Mouse (Mus musculus) lung, postnatal 4 days (tissue): ENCODE data around the gene Tti1.

ENCODE experiments used
- DNase-seq, 2 experiments: peaks; one replicate each; pipeline ENCODE4 v3.0.0; 2021

Gene Tti1

DNA sequence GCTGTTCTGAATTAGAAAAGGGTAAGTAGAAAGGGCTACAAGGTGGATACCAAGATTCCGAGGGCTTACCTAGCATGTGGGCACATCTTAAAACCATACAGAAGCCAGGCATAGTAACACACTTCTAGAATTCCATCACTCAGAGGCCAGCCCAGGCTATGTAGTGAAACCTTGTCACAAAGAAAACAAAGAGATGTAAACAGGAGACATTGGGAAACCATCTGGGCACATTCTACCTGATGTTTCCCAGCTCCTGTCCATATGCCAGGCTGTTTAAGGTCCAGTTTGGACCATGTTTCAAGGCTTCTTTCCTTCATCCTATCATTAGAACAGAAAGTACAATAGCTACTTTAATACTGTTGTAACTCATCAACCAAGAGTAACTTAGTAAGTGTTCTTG is 9.3 kb upstream of the Tti1 start:
- no peak for DNase-seq

DNA sequence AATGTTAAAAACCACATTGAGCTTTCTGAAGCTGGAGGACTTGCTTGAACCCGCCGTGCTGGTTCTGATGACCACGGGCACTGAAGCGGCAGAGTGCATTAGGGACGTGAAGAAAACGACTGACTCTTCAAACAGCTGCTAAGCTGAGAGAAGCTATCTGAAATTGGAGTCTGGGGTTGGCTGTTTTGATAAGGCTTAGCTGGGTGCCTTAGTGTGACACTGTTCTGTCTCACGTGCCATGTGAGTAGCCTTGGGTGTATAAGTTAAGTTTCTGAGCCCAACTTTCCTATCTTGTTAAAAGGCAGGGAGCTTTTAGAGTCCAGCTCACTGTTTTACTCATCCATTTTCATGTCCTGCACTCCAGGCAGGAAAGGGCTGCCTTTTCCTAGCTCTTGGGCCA is 8.7 kb upstream of the Tti1 start:
- DNase-seq = no peak

DNA sequence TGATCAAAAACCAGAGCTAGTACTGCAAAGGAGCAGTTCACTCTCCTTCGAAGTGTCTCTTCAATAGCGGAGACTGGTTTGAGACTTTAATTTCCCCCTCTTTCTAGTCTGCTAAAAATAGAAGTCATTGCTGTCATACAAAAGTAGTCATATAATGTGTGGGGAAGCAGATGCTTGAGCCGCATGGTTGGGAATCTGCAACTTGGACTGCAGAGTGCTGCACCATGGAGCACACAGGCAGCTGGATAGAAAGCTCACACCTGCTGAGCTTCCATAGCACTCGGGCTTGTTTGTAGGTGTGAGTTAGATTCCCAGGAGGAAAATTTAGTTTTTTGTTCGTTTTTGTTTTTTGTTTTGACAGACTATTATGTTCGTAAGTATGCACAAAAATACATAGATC is 8.2 kb upstream of the Tti1 start:
- DNase-seq = no peak

DNA sequence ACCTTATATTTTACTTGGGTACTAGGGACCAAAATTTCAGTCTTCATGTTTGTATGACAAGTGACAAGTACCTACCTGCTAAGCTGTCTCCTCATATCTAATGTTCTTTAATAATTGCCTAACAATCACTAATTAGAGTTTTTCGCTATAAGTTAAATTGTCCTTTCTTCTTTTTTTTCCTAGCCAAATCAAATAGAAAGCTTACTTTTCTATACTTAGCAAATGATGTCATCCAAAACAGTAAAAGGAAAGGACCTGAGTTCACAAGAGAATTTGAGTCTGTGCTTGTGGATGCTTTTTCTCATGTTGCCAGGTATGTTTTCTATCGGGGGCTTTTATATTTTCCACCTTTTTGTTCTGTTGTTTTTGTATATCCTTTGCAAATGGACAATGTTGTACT is 7.6 kb upstream of the Tti1 start:
- no peak for DNase-seq

DNA sequence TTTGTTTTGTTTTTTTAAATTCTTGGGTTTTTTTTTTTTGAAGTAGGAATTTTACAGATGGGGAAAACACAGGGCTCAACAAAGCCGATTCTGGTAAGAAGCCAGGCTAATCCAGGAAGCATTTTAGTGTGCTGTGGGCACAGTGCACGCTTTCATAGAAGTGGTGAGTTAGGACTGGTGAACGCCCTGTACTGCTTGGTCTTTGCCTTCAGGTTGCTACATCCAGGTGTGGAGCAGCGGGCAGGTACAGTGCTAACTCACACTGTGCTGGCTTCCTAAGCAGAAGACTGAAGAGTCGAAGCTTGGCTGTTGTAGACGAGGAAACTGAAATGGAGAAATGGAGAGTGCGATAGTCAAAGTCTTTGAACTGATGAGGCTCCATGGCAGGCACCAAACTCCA is 1.8 kb upstream of the Tti1 start:
- no peak for DNase-seq

- DNase-seq = no peak
Observed at GRCm38 (mm10) chr2:158027855-158028353, 329 bp downstream of the Tti1 start.

DNA sequence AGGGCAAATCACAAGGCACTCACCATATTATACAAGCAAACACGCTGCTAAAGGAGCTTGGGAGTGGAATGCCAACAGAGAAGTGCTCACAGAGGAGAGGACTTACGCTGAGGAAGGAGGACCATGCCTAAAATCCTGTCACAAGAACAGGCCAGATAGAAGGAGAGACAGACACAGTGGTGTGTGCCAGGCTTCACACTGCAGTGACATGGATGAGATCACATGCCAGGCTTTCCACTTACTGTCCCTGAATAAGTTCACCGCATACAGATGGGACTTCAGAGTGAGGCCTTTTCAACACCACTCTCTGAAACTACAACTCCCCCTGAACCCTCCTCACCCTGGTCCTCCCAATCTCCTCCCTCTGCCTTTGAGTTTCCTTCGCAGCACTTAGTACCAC is 10.9 kb downstream of the Tti1 start:
- DNase-seq = no peak

DNA sequence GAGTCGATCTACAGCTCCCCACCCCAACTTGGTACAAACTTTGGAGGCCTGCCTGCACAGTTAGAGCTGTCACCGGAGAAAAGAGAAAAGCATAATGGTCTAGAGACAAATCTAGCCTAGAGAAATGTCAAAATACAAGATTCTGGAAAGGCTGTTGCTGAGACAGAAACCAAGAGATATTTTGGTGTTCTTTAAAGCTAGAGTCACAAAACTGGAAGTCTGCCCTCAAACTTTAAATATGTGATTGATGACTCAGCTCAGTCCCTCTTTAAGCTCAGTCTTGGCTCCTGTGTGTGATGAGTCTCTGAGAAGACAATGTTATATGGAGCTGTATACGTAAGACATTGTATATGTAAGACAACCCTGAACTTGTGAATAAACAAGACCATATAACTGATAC is 15.6 kb downstream of the Tti1 start:
- no peak for DNase-seq

GRCm38 (mm10) chr2:158009373-158009772 is 18.9 kb downstream of the Tti1 start:
- no peak for DNase-seq

DNA sequence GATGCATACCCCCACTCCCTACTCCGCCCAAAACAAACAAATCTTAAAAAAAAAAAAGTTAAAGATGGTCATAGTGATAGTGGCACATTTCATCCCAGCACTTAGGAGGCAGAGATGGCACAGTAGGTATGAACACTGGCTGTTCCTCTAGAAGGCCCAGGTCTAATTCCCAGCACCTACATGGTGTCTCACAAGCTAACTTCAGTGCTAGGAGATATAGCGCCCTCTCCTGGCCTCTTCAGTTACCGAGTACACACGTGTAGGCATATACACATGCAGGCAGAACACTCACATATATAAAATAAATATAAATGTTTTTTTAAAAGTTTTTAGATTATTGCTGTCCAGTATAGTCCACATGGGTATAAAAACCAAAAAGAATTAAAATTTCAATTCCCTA is 22.6 kb downstream of the Tti1 start:
- no peak for DNase-seq

GRCm38 (mm10) chr2:158004620-158005019 is 23.6 kb downstream of the Tti1 start:
- peak; percentile 39 to 55 for DNase-seq

- DNase-seq = no peak
Observed at GRCm38 (mm10) chr2:157998817-157999216, 29.4 kb downstream of the Tti1 start.

DNA sequence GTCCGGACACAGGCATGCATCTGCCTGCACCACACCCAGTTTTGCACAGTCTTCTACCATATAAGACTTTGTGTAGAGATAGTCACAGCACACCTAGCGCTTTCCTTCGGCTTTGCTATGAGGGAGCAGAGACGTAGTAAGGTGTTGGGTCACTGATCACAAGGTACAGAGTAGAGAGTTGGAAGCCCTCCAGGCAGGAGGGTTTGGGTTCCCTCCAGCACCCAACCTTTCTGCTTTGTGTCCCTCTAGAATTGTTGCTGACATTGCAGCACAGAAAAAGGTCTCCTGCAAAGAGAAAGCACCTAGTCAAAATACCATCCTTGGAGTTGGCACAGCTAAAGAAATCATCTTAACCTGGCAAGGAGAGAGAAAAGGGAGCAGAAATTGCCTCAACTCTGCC is 35.7 kb downstream of the Tti1 start:
- no peak for DNase-seq

- DNase-seq = peak in 1 of 2 experiments; percentile 8
Observed at GRCm38 (mm10) chr2:157991026-157991425, 37.2 kb downstream of the Tti1 start.

GRCm38 (mm10) chr2:157989946-157990345 is 38.3 kb downstream of the Tti1 start:
- peak in 1 of 2 experiments; percentile 15 for DNase-seq

DNA sequence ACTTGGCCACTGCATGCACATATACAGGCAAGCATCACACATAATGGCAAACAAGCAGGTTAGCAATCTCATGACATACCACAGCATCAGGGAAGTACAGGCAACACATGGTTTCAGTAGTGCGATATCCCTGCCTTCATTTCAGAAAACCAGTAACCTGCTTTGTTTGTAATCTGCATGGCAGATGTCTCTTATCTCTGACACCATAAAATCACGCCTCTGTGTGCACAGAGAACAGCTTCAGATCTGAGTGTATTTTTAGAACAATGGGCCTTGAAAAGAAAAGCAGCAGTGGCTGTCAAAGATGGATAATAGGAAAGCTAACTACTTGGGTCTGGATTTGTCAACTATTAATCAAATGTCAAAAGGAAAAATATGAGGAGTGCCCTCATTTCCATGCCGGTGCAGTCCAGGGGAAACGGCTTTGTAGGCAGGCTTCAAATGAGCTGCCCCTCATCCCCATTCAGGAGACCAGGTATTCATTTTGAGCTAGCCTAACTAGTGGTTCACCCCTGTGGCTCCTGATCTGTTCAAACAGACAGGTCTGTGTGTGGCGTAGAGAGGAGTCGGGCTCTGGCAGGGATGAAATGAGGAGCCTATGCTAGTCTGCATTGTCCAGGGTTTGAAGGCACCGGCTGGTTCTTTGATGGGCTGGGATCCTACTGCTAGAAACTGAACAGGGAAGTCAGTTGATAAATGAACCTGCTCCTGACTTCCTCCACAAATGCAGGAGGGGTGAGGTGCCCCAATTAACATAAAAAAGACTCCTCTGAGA is 39.6 kb downstream of the Tti1 start:
- no peak for DNase-seq

DNA sequence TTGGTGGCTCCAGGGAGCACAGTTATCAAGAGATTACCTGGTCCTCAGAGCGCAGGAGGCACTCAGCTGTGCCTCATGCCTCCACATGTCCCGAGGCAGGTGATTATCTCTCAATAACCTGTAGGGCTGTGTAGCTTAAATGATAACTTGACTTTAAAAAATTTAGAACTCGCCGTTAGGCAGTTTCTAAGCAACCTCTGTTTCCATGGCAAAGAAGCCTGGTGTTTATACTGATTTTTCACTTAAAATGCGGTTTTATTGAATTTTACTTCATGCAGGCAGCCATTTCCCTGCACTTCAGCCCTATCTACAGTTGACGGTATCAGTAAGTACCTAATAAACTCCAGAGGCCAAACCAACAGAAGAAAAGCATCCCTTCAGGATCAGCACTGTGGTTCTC is 42.0 kb downstream of the Tti1 start:
- DNase-seq = no peak

DNA sequence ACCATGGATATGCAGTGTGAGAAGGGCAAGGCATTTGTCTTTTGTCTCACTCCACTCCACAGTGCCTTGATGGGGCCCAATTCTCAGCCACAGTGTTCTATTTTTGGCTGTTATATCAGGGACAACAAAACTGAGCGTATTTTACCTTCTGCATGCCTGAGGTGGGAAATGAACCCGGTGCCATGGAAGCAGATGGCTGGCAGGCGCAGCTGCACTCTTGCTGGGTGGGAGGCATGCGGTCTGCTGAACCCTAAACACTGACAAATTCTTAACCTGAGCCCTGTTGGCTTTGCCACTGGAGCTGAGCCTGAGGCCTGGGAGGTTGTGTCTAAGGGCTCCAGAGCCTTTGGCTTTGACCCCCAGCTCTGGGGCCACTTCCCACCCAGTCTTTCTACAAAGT is 42.6 kb downstream of the Tti1 start:
- no peak for DNase-seq

GRCm38 (mm10) chr2:157983276-157983675 is 45.0 kb downstream of the Tti1 start:
- DNase-seq = no peak

DNA sequence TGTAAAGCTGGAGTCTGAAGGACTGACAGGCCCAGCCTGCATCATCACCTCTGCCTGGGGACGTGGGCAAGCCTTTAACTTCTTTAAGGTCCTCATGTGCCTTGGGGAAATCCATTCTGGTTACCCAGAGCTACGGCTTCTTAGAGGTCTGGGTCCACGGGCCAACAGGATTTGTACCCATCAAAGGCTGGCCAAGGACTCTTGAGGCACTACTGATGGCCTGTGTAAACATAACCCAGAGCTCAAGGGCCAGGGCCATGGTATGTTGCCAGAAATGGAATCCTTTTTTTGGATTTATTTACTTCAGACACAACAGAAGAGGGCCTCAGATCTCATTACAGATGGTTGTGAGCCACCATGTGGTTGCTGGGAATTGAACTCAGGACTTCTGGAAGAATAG is 45.5 kb downstream of the Tti1 start:
- DNase-seq = peak; percentile 11 to 39

- DNase-seq = no peak
Observed at GRCm38 (mm10) chr2:157979241-157979640, 49.0 kb downstream of the Tti1 start.

DNA sequence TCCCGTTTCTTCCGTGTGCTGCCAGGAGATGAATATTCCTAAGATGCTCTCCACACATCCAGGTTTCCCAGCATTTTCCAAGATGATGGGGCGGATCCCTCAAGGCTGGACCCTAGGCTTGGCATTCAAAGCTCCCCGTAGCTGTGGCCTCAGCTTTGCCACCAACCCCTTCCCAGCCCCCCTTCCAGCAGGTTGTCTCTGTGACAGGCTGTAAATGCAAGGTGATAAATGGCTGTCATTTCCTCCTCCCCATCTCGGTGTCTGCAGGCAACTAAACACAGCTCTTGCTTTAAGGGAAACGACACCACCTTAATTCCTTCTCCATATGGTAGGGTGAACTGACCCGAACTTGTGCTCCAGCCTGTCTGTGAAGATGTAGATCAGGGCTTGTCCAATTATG is 52.6 kb downstream of the Tti1 start:
- DNase-seq = no peak

GRCm38 (mm10) chr2:157974604-157975501 is 53.4 kb downstream of the Tti1 start:
- no peak for DNase-seq

DNA sequence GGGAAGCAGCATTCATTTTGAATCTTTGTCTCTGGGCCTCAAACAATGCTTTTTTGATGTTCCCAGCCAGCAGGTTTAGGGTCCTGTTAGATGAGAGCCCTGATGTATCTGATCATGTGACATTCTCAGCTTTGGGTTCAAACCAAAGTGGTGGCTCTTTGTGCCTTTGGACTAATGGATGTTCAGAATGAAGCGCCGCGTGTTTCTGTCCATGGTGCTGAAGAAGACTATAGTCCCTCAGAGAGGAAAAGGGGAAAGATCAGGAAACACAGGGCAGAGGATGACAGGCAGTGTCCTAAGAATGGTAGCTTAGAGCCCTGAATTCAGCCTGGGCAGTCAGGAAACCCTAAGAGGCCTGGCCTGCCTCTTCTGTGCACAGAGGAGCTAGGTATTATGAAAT is 57.6 kb downstream of the Tti1 start:
- DNase-seq = peak; percentile 37 to 60
